Mouse (Mus musculus) kidney, adult 2 months (tissue): Measurements from ENCODE around the gene Kcna2.

Experiments
- CTCF ChIP-seq: fragments of 200-500 bp; conservative IDR thresholded peaks from 2 replicates; pipeline ENCODE4 v1.5.1; 2011; ENCODE audit warnings: low read depth, mild to moderate bottlenecking, control low read depth, low read length, moderate library complexity, mixed read lengths; ENCODE audit not compliant: insufficient read depth, insufficient read length
- POLR2A ChIP-seq: fragments of 200-500 bp; IDR thresholded peaks from one replicate; pipeline ENCODE4 v1.6.1; 2011; ENCODE audit warnings: low read depth, low read length, control low read depth

DNA sequence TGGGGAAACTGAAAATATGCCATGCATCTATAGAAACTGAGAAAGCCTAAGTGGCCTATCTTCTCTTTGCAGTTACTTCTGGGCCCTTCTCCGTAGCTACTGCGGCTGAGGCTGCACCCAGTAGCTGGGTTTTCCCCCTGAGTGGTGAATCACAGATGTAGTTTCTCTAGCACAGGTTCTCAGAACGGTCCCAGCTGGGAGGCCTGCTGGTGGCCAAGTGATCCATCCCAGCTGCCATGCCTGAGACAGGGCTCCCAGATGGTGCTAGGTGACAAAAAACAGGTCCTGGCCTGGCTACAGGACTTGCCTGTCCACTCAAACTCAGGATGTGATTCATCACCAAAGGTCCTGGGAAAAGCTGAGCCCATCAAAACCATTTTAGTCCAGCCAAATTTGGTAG is 24.3 kb upstream of the Kcna2 start:
- TF ChIP-seq CTCF (no peak), POLR2A (no peak)
